Mouse (Mus musculus) activated CD4-positive, CD25-positive, alpha-beta regulatory T cell, adult 4 months (primary cell): ENCODE results near the gene Qtrt1. TPM values are rescaled to one million over a fixed set of nuclear protein-coding genes. Genes with fewer than 3 reads are reported as not detected.
A peak's percentile ranks its signal among the peaks of the same experiment; 100 is the strongest.
"Not testable (repeated sequence)": the region's sequence is repeated elsewhere in the genome, so short reads cannot be mapped to it uniquely, and the experiment has no call there.

Source experiments
- ATAC-seq: one replicate; pipeline ENCODE4 v1.8.0; 2017
- polyA plus RNA-seq, 2 experiments: library from polyadenylated mRNA; unstranded; fragments of 100-300 nt; shearing (Covaris generic); gene quantifications; one replicate each; pipeline ENCODE4 v1.2.1; 2017

The Qtrt1 gene
- polyA plus RNA-seq, 2 experiments from 2014 or later: 34.0 to 38.8 TPM

GRCm38 (mm10) chr9:21451870-21452269 lies 40.2 kb downstream of the Qtrt1 start:
- no peak for ATAC-seq

- ATAC-seq: no peak
Observed at GRCm38 (mm10) chr9:21453003-21453402, 41.4 kb downstream of the Qtrt1 start.

GRCm38 (mm10) chr9:21453459-21453858 lies 41.8 kb downstream of the Qtrt1 start:
- ATAC-seq: no peak

- no peak for ATAC-seq
Observed at GRCm38 (mm10) chr9:21454556-21454955, 42.9 kb downstream of the Qtrt1 start.

- peak; percentile 50 for ATAC-seq
Observed at GRCm38 (mm10) chr9:21455103-21455770, 43.6 kb downstream of the Qtrt1 start.

GRCm38 (mm10) chr9:21456246-21456929 lies 44.8 kb downstream of the Qtrt1 start:
- ATAC-seq: no peak

GRCm38 (mm10) chr9:21456930-21457634 lies 45.4 kb downstream of the Qtrt1 start:
- ATAC-seq: no peak

GRCm38 (mm10) chr9:21458821-21459220 lies 47.2 kb downstream of the Qtrt1 start:
- no peak for ATAC-seq

- no peak for ATAC-seq
Observed at GRCm38 (mm10) chr9:21460400-21460940, 48.8 kb downstream of the Qtrt1 start.

- no peak for ATAC-seq
Observed at GRCm38 (mm10) chr9:21463138-21463590, 51.5 kb downstream of the Qtrt1 start.

GRCm38 (mm10) chr9:21463766-21464564 lies 52.3 kb downstream of the Qtrt1 start:
- no peak for ATAC-seq

GRCm38 (mm10) chr9:21464565-21464928 lies 52.9 kb downstream of the Qtrt1 start:
- not testable (repeated sequence) for ATAC-seq

GRCm38 (mm10) chr9:21469032-21470024 lies 57.7 kb downstream of the Qtrt1 start:
- ATAC-seq: no peak

Other genes starting within 250 kb of the Qtrt1 start
- 1 to 10 TPM in 1 of 2 experiments, under 1 TPM in 1; 0.44 to 1.1 TPM for gene Pde4a, start 246.1 kb upstream of the Qtrt1 start, polyA plus RNA-seq
- 10 to 100 TPM; 16.9 to 30.0 TPM for gene Keap1, start 172.5 kb upstream of the Qtrt1 start, polyA plus RNA-seq
- gene S1pr5, start 163.4 kb upstream of the Qtrt1 start, polyA plus RNA-seq: under 1 TPM in 1 of 2 experiments, not detected in 1; 0.34 TPM
- 10 to 100 TPM; 24.3 to 26.8 TPM for gene Atg4d, start 146.5 kb upstream of the Qtrt1 start, polyA plus RNA-seq
- gene Kri1, start 123.9 kb upstream of the Qtrt1 start, polyA plus RNA-seq: 10 to 100 TPM; 20.8 to 26.1 TPM
- 100 to 1,000 TPM; 142 to 158 TPM for gene Cdkn2d, start 120.4 kb upstream of the Qtrt1 start, polyA plus RNA-seq
- gene Ap1m2, start 99.5 kb upstream of the Qtrt1 start, polyA plus RNA-seq: 1 to 10 TPM in 1 of 2 experiments, under 1 TPM in 1; 0.84 to 1.5 TPM
- gene Slc44a2, start 91.1 kb upstream of the Qtrt1 start, polyA plus RNA-seq: 100 to 1,000 TPM; 181 to 194 TPM
- 100 to 1,000 TPM in 1 of 2 experiments, 10 to 100 TPM in 1; 96.0 to 122 TPM for gene Ilf3, start 44.0 kb upstream of the Qtrt1 start, polyA plus RNA-seq
- gene Dnm2, start 13.1 kb downstream of the Qtrt1 start, polyA plus RNA-seq: 100 to 1,000 TPM; 100 to 114 TPM
- 1 to 10 TPM; 2.7 to 3.1 TPM for gene Tmed1, start 98.4 kb downstream of the Qtrt1 start, polyA plus RNA-seq
- 10 to 100 TPM; 56.9 to 62.4 TPM for gene AB124611, start 114.3 kb downstream of the Qtrt1 start, polyA plus RNA-seq
- 1 to 10 TPM; 4.7 to 5.9 TPM for gene Carm1, start 135.1 kb downstream of the Qtrt1 start, polyA plus RNA-seq
- gene Timm29, start 180.9 kb downstream of the Qtrt1 start, polyA plus RNA-seq: 1 to 10 TPM; 2.8 to 3.5 TPM
- 10 to 100 TPM; 16.7 to 18.3 TPM for gene Yipf2, start 181.0 kb downstream of the Qtrt1 start, polyA plus RNA-seq
- gene Smarca4, start 204.3 kb downstream of the Qtrt1 start, polyA plus RNA-seq: 10 to 100 TPM; 26.2 to 34.6 TPM